8 mouse cellular contexts compared by ENCODE assay signal in genomic region chr6:49318966-49319594, GRCm38 (mm10). TPM values are rescaled to one million over a fixed set of nuclear protein-coding genes. Genes with fewer than 3 reads are reported as not detected.
A peak's percentile ranks its signal among the peaks of the same experiment; 100 is the strongest.
DNase-seq lines count a peak whose midpoint lies in the region; ATAC-seq lines count a peak whose summit lies in the region.

Ccdc126 (plus strand) TSS chr6:49319274.

- ATAC-seq in megakaryocyte progenitor cell, adult 5-6 weeks (replicated peaks; ENCODE audit: poor library complexity) = peak; percentile 96

- DNase-seq in adipocyte (ENCODE audit: low spot score) = peak; percentile 97
- peak; percentile 100 for DNase-seq in embryo, embryonic 10 days (ENCODE audit: low spot score)
- peak; percentile 98 for DNase-seq in gastrocnemius, postnatal 10 days
- DNase-seq in induced T-regulatory cell, adult 2 months (ENCODE audit: low read depth) = peak; percentile 98
- DNase-seq in left cerebral cortex, adult 9 months (ENCODE audit: low spot score in 2 of 2) = peak; percentile 97 to 98
- DNase-seq in right cerebral cortex, postnatal 14 days = peak; percentile 98
- peak; percentile 98 for DNase-seq in urinary bladder, postnatal 36 days (ENCODE audit: low spot score in 2 of 2)

RNA-seq across cellular contexts. Expression of gene Ccdc126, which starts in this region (rescaled TPM):
- total RNA-seq in gastrocnemius, postnatal 10 days (2021) = 1 to 10 TPM; 2.0 TPM
- 3.4 and 5.5 TPM in 2 replicates for total RNA-seq in megakaryocyte progenitor cell, adult 5-6 weeks (2015)
- total RNA-seq in megakaryocyte progenitor cell, adult 5-6 weeks (2017) = 3.9 and 6.7 TPM in 2 replicates

Comparison
In these comparisons a context has a peak if more than half of its experiments do, and no peak if none do; other contexts are left out.
1. Peak in every context shown above with its lines: DNase-seq and ATAC-seq.